Mouse (Mus musculus): ENCODE measurements around the gene Rwdd2a. TPM values are rescaled to one million over a fixed set of nuclear protein-coding genes. Genes with fewer than 3 reads are reported as not detected.

Gene Rwdd2a
- total and polyA plus RNA-seq, 3 experiments = 1.2 to 2.4 TPM; not detected in 1

- DNase-seq (ENCODE audit: low read depth, low spot score) = no peak
- no peaks in the 10 kb centered on the region for H3K27me3 ChIP-seq (ENCODE audit: control insufficient read depth in 1 of 2, insufficient read depth in 2 of 2, low read length in 2 of 2)
- H3K9me3 ChIP-seq (replicated peaks; ENCODE audit: insufficient read depth, low read length) = no peaks in the 10 kb centered on the region
- TF ChIP-seq GABPA (IDR thresholded peaks at IDR 0.05; ENCODE audit: low read depth, low read length) = no peak
- TF ChIP-seq JUND (IDR thresholded peaks at IDR 0.05; ENCODE audit: low read depth, low read length) = no peak
- no peak for TF ChIP-seq CTCF (IDR thresholded peaks at IDR 0.05 in 2 of 3, conservative IDR thresholded peaks at IDR 0.05 in 1 of 3; ENCODE audit: control insufficient read depth in 1 of 3, insufficient read depth in 1 of 3, low read depth in 2 of 3, low read length in 3 of 3, poor library complexity in 1 of 3, severe bottlenecking in 1 of 3)
- peaks cover 0 to 1% of the 10 kb centered on the region in 2 experiments; a peak in 2 of 4 replicates for H3K36me3 ChIP-seq (ENCODE audit: control insufficient read depth in 1 of 2, insufficient read depth in 2 of 2, low read length in 2 of 2)
- H3K4me3 ChIP-seq (ENCODE audit: control insufficient read depth in 1 of 2, insufficient read depth in 1 of 2, low read depth in 2 of 2, low read length in 2 of 2) = no peak overlapping the region
- H3K27ac ChIP-seq (ENCODE audit: control insufficient read depth, low read depth, low read length) = no peak overlapping the region
- no peaks in the 10 kb centered on the region for H3K79me2 ChIP-seq (ENCODE audit: control insufficient read depth, insufficient read depth, low read length, poor library complexity)
- no peak overlapping the region for H3K9ac ChIP-seq (ENCODE audit: control insufficient read depth, low read depth, low read length, poor library complexity, severe bottlenecking)
- H3K4me1 ChIP-seq (ENCODE audit: control insufficient read depth in 1 of 2, insufficient read depth in 2 of 2, low read length in 2 of 2) = no peaks in the 10 kb centered on the region
Measured at GRCm38 (mm10) chr9:86522335-86522734, 49.5 kb upstream of the Rwdd2a start.

GRCm38 (mm10) chr9:86525600-86525999 is 46.2 kb upstream of the Rwdd2a start:
- Histone ChIP-seq H3K9me3 (replicated peaks; ENCODE audit: insufficient read depth, low read length) (no peaks in the 10 kb centered on the region), H3K36me3 (ENCODE audit: control insufficient read depth in 1 of 2, insufficient read depth in 2 of 2, low read length in 2 of 2) (no peaks in the 10 kb centered on the region; a peak in 2 of 4 replicates), H3K4me3 (ENCODE audit: control insufficient read depth in 1 of 2, insufficient read depth in 1 of 2, low read depth in 2 of 2, low read length in 2 of 2) (no peak overlapping the region), H3K27ac (ENCODE audit: control insufficient read depth, low read depth, low read length) (no peak overlapping the region), H3K27me3 (ENCODE audit: control insufficient read depth in 1 of 2, insufficient read depth in 2 of 2, low read length in 2 of 2) (no peaks in the 10 kb centered on the region), H3K79me2 (ENCODE audit: control insufficient read depth, insufficient read depth, low read length, poor library complexity) (no peaks in the 10 kb centered on the region), H3K9ac (ENCODE audit: control insufficient read depth, low read depth, low read length, poor library complexity, severe bottlenecking) (no peak overlapping the region), H3K4me1 (ENCODE audit: control insufficient read depth in 1 of 2, insufficient read depth in 2 of 2, low read length in 2 of 2) (no peaks in the 10 kb centered on the region)
- TF ChIP-seq RAD21 (IDR thresholded peaks at IDR 0.05; ENCODE audit: low read depth, low read length) (no peak), MEF2A (IDR thresholded peaks at IDR 0.05; ENCODE audit: extremely low read depth, insufficient replicate concordance, low read depth, low read length, poor library complexity, severe bottlenecking) (no peak), ZC3H11A (IDR thresholded peaks at IDR 0.05; ENCODE audit: low read depth, low read length) (no peak), UBTF (IDR thresholded peaks at IDR 0.05; ENCODE audit: borderline replicate concordance, insufficient read depth, low read depth, low read length) (no peak), MYB (IDR thresholded peaks at IDR 0.05; ENCODE audit: low read depth, low read length) (no peak), TAL1 (IDR thresholded peaks at IDR 0.05; ENCODE audit: low read length) (no peak), EP300 (IDR thresholded peaks at IDR 0.05; ENCODE audit: low read depth in 1 of 2, low read length in 2 of 2) (no peak), CTCF (IDR thresholded peaks at IDR 0.05 in 2 of 3, conservative IDR thresholded peaks at IDR 0.05 in 1 of 3; ENCODE audit: control insufficient read depth in 1 of 3, insufficient read depth in 1 of 3, low read depth in 2 of 3, low read length in 3 of 3, poor library complexity in 1 of 3, severe bottlenecking in 1 of 3) (no peak), CHD1 (IDR thresholded peaks at IDR 0.05; ENCODE audit: low read depth, low read length) (no peak), MYC (IDR thresholded peaks at IDR 0.05; ENCODE audit: low read depth, low read length) (no peak), MAX (IDR thresholded peaks at IDR 0.05; ENCODE audit: low read length) (no peak), ELF1 (IDR thresholded peaks at IDR 0.05; ENCODE audit: low read depth, low read length) (no peak), POLR2A (IDR thresholded peaks at IDR 0.05; ENCODE audit: control insufficient read depth in 1 of 2, insufficient read depth in 1 of 2, low read depth in 1 of 2, low read length in 2 of 2, poor library complexity in 1 of 2) (no peak)
- no peak for DNase-seq (ENCODE audit: low read depth, low spot score)
